Mouse (Mus musculus) neural tube, embryonic 14.5 days (tissue): ENCODE data around the gene Nme4. TPM values are rescaled to one million over a fixed set of nuclear protein-coding genes. Genes with fewer than 3 reads are reported as not detected.

Experiments used
- ATAC-seq: fragments of 200-750 bp; cut with Nextera tagmentation; 2 replicates; pipeline ENCODE4 v1.8.0; 2017; ENCODE audit warnings: low read depth, mild to moderate bottlenecking, moderate TSS enrichment, moderate library complexity
- H3K27ac ChIP-seq: fragments of 300-500 bp; sonication (generic); 2 replicates; pipeline ENCODE4 v1.5.1; 2014; ENCODE audit warnings: low read depth, mild to moderate bottlenecking, control low read depth, low read length, moderate library complexity, mixed read lengths
- H3K27me3 ChIP-seq: fragments of 300-500 bp; sonication (generic); 2 replicates; pipeline ENCODE4 v1.6.1; 2014; ENCODE audit warnings: low read length; ENCODE audit not compliant: control insufficient read depth, insufficient read depth
- H3K36me3 ChIP-seq: fragments of 300-500 bp; sonication (generic); 2 replicates; pipeline ENCODE4 v1.6.1; 2014; ENCODE audit warnings: low read length, mixed read lengths; ENCODE audit not compliant: control insufficient read depth, insufficient read depth
- H3K4me1 ChIP-seq: fragments of 300-500 bp; sonication (generic); 2 replicates; pipeline ENCODE4 v1.6.1; 2014; ENCODE audit warnings: low read length; ENCODE audit not compliant: control insufficient read depth, insufficient read depth
- H3K4me2 ChIP-seq: fragments of 300-500 bp; sonication (generic); 2 replicates; pipeline ENCODE4 v1.6.1; 2014; ENCODE audit warnings: mild to moderate bottlenecking, low read depth, low read length, control low read depth
- H3K4me3 ChIP-seq: fragments of 300-500 bp; sonication (generic); 2 replicates; pipeline ENCODE4 v1.5.1; 2014; ENCODE audit warnings: low read depth, low read length, control low read depth, mixed read lengths
- H3K9ac ChIP-seq: fragments of 300-500 bp; sonication (generic); replicated peaks from 2 replicates; pipeline ENCODE4 v1.6.1; 2014; ENCODE audit warnings: low read depth, mild to moderate bottlenecking, control low read depth, low read length, mixed read lengths
- H3K9me3 ChIP-seq: fragments of 300-500 bp; sonication (generic); 2 replicates; pipeline ENCODE4 v1.6.1; 2016; ENCODE audit warnings: low read length; ENCODE audit not compliant: control insufficient read depth
- WGBS: fragments of 180-500 bp; shearing (Covaris S2); extraction: QIAGEN DNeasy Blood & Tissue Kit; methylation state at CpG from one replicate; pipeline ENCODE4 v1.1.7; 2014; 5-methylcytosine and 5-hydroxymethylcytosine counted together
- polyA plus RNA-seq: library from polyadenylated mRNA; unstranded; fragments of >200 nt; fragmentation: Nextera tagmentation; extraction: Ambion mirVana; gene quantifications from 2 replicates; pipeline ENCODE4 v1.2.1, GENCODE M21; 2014

Nme4 gene
- polyA plus RNA-seq, 1 experiment from 2014 or later = 10.8 TPM

- peak; percentile 42; the same call in 1 of the 2 replicates for ATAC-seq
- Histone ChIP-seq H3K4me1 (peaks cover 33% of the 10 kb centered on the region; the same call in 1 of the 2 replicates), H3K4me2 (no peak overlapping the region)
Measured at GRCm38 (mm10) chr17:26042599-26043248, 52.7 kb downstream of the Nme4 start.

More at GRCm38 (mm10) chr17:26042599-26043248, 52.7 kb downstream of the Nme4 start:
- H3K9ac ChIP-seq = no peak overlapping the region
- H3K36me3 ChIP-seq = no peaks in the 10 kb centered on the region
- H3K9me3 ChIP-seq = no peaks in the 10 kb centered on the region
- H3K27me3 ChIP-seq = no peaks in the 10 kb centered on the region
- H3K27ac ChIP-seq = peak overlapping the region; percentile 82
- WGBS = 50% methylated on average over 13 of the region's 13 CpGs
- H3K4me3 ChIP-seq = no peak overlapping the region

Other genes with a start within 250 kb of the Nme4 start
- gene Wdr90, start 234.1 kb downstream of the Nme4 start, polyA plus RNA-seq = 10.5 and 12.1 TPM in 2 replicates
- gene Mcrip2, start 226.8 kb downstream of the Nme4 start, polyA plus RNA-seq = 15.7 and 22.4 TPM in 2 replicates
- gene Mettl26, start 220.5 kb downstream of the Nme4 start, polyA plus RNA-seq = 65.3 and 73.9 TPM in 2 replicates
- 0.30 and 0.67 TPM in 2 replicates for gene Wfikkn1, start 214.7 kb downstream of the Nme4 start, polyA plus RNA-seq
- gene Rab40c, start 175.9 kb downstream of the Nme4 start, polyA plus RNA-seq = 25.1 and 29.6 TPM in 2 replicates
- 66.4 and 76.8 TPM in 2 replicates for gene Pigq, start 150.7 kb downstream of the Nme4 start, polyA plus RNA-seq
- not detected in 2 replicates for gene Nhlrc4, start 150.6 kb downstream of the Nme4 start, polyA plus RNA-seq
- gene A930017K11Rik, start 143.0 kb downstream of the Nme4 start, polyA plus RNA-seq = 0.08 and 0.30 TPM in 2 replicates
- 21.1 and 24.6 TPM in 2 replicates for gene Capn15, start 109.8 kb downstream of the Nme4 start, polyA plus RNA-seq
- 29.0 and 34.1 TPM in 2 replicates for gene Rab11fip3, start 26.0 kb downstream of the Nme4 start, polyA plus RNA-seq
- gene Decr2, start 5.3 kb downstream of the Nme4 start, polyA plus RNA-seq = 28.4 and 33.4 TPM in 2 replicates
- 2.8 and 3.1 TPM in 2 replicates for gene Tmem8, start 17.7 kb upstream of the Nme4 start, polyA plus RNA-seq
- 177 and 192 TPM in 2 replicates for gene Mrpl28, start 27.9 kb upstream of the Nme4 start, polyA plus RNA-seq
- gene Axin1, start 43.1 kb upstream of the Nme4 start, polyA plus RNA-seq = 7.1 and 7.7 TPM in 2 replicates
- gene Pdia2, start 103.5 kb upstream of the Nme4 start, polyA plus RNA-seq = 0.24 and 0.32 TPM in 2 replicates
- gene Rgs11, start 107.3 kb upstream of the Nme4 start, polyA plus RNA-seq = 18.9 and 19.9 TPM in 2 replicates
- 152 and 192 TPM in 2 replicates for gene Arhgdig, start 112.2 kb upstream of the Nme4 start, polyA plus RNA-seq
- gene Fam234a, start 148.6 kb upstream of the Nme4 start, polyA plus RNA-seq = 25.3 and 31.5 TPM in 2 replicates
- 111 and 123 TPM in 2 replicates for gene Luc7l, start 157.3 kb upstream of the Nme4 start, polyA plus RNA-seq